Mouse (Mus musculus): ENCODE data around the gene Il17f. TPM values are rescaled to one million over a fixed set of nuclear protein-coding genes. Genes with fewer than 3 reads are reported as not detected.
"Not testable (repeated sequence)": the region's sequence is repeated elsewhere in the genome, so short reads cannot be mapped to it uniquely, and the experiment has no call there.

The Il17f gene
- total RNA-seq, 2 experiments from 2014 or later = not detected

DNA sequence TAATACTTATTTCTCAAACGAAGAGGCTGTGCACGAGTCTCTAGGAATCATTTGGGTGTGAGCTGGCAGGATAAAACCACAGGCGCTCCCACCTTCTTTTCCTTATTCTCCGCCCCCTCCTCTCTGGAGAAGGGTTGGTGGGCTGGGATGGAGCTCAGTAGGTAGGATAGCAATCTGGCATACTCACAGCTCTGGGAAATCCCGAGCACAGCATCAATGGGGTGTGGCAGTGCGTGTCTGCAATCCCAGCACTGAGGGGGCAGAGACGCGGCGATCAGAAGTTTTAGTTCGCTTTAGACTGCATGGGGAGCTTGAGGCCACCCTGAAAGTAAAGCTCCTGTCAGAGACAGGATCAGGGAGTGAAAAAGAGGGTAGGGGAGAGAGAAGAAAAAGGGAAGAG lies 2.0 kb downstream of the Il17f start:
- DNase-seq (ENCODE audit: extremely low spot score in 1 of 2, low spot score in 1 of 2) = no peak

DNA sequence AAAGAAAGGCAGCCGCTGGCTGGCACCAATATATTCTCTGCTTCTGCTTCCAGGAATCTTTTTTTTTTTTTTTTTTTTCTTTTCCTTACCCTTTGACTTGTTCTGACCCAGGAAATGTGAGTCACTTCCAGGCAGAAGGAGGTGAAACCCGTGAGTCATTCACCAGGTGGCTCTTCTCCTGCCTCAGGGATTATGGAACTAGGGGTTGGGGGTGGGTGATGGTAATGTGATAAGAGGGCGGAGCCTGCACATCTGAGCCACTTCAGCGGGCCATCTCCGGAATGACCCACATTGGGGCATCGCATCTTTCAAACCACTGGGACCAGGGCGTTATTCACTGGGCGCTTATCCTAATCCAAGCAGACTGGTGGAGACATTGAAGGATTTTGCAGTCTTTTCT lies 3.4 kb downstream of the Il17f start:
- no peak for DNase-seq (ENCODE audit: extremely low spot score in 1 of 2, low spot score in 1 of 2)

- no peak for DNase-seq (ENCODE audit: extremely low spot score in 1 of 2, low spot score in 1 of 2)
These were observed 12.1 kb downstream of the Il17f start for GRCm38 (mm10) chr1:20778366-20778765.

GRCm38 (mm10) chr1:20774026-20774730 lies 16.2 kb downstream of the Il17f start:
- DNase-seq (ENCODE audit: extremely low spot score in 1 of 2, low spot score in 1 of 2) = not testable (repeated sequence)

- no peak for DNase-seq (ENCODE audit: extremely low spot score in 1 of 2, low spot score in 1 of 2)
These were observed 23.9 kb downstream of the Il17f start for GRCm38 (mm10) chr1:20766526-20766925.

- no peak for DNase-seq (ENCODE audit: extremely low spot score in 1 of 2, low spot score in 1 of 2)
These were observed 29.0 kb downstream of the Il17f start for GRCm38 (mm10) chr1:20761411-20761810.

GRCm38 (mm10) chr1:20760331-20760730 lies 30.1 kb downstream of the Il17f start:
- DNase-seq (ENCODE audit: extremely low spot score in 1 of 2, low spot score in 1 of 2) = no peak

DNA sequence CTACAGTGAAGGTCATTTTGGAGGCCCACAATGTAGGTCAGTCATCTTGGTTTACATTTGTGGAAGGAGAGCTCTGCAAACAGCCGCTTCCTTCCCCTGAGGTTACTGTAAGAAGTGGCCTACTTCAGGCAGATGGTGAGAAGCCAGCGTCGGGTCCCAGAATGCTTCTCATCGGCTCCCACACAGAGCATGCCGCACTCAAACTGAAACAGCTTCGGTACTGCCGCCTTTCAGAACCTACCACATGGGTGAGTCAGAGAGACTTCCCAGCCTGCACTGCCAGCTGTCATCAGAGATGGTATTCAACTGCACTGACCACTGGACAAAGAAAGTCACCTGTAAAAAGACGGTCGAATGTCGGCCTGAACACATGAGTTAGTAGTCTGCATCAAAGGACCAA lies 30.6 kb downstream of the Il17f start:
- DNase-seq (ENCODE audit: extremely low spot score in 1 of 2, low spot score in 1 of 2) = peak; percentile 13 to 17

DNA sequence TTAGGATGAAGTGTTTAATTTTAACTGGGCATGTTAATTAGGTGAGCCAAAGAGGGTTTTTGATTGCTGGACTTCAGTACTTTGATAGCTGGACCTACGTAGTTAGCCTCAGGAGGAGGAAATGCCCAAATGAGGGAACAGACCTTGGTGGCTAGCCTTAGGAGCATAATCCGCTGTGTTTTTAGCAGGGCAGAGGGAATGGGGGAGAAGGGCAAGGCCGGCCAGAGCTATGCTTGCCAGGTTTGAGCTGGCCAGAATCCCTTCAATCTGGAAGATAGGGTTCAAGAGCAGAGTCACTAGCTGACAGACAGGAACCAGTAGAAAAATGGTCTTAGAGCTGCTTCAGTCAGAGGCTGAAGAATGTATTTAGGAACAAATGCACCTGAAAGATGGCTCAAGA lies 32.8 kb downstream of the Il17f start:
- DNase-seq (ENCODE audit: extremely low spot score in 1 of 2, low spot score in 1 of 2) = no peak

GRCm38 (mm10) chr1:20754439-20754838 lies 36.0 kb downstream of the Il17f start:
- no peak for DNase-seq (ENCODE audit: extremely low spot score in 1 of 2, low spot score in 1 of 2)

- no peak for DNase-seq (ENCODE audit: extremely low spot score in 1 of 2, low spot score in 1 of 2)
These were observed 49.9 kb downstream of the Il17f start for GRCm38 (mm10) chr1:20740496-20740998.

- DNase-seq (ENCODE audit: extremely low spot score in 1 of 2, low spot score in 1 of 2) = no peak
These were observed 51.9 kb downstream of the Il17f start for GRCm38 (mm10) chr1:20738483-20738882.

GRCm38 (mm10) chr1:20736572-20736971 lies 53.8 kb downstream of the Il17f start:
- DNase-seq (ENCODE audit: extremely low spot score in 1 of 2, low spot score in 1 of 2) = no peak

GRCm38 (mm10) chr1:20730903-20731302 lies 59.5 kb downstream of the Il17f start, which contains the start of gene Il17a:
TSS of gene Il17a (plus strand) at chr1:20730905.
- no peak for DNase-seq (ENCODE audit: extremely low spot score in 1 of 2, low spot score in 1 of 2)

Other genes starting within 250 kb of the Il17f start
- under 1 TPM; 0.02 to 0.05 TPM for gene Pkhd1, start 172.6 kb downstream of the Il17f start, total RNA-seq (2021)
- gene Il17a, start 59.7 kb downstream of the Il17f start, total RNA-seq (2021) = not detected
- 1 to 10 TPM; 3.9 to 4.2 TPM for gene Mcm3, start 29.7 kb upstream of the Il17f start, total RNA-seq (2021)
- 100 to 1,000 TPM; 110 to 153 TPM for gene Paqr8, start 100.0 kb upstream of the Il17f start, total RNA-seq (2021)
- 1 to 10 TPM; 1.2 to 1.4 TPM for gene Efhc1, start 161.0 kb upstream of the Il17f start, total RNA-seq (2021)

Data from layer of hippocampus, postnatal 25 days (tissue).